Mouse (Mus musculus) spleen, postnatal 10 days (tissue): Measurements from ENCODE around the gene Gm11232.

Source experiments
- DNase-seq, 2 experiments: peaks; one replicate each; pipeline ENCODE4 v3.0.0; 2021 to 2022; ENCODE audit warnings: low spot score in 2 of 2

Gene Gm11232

DNA sequence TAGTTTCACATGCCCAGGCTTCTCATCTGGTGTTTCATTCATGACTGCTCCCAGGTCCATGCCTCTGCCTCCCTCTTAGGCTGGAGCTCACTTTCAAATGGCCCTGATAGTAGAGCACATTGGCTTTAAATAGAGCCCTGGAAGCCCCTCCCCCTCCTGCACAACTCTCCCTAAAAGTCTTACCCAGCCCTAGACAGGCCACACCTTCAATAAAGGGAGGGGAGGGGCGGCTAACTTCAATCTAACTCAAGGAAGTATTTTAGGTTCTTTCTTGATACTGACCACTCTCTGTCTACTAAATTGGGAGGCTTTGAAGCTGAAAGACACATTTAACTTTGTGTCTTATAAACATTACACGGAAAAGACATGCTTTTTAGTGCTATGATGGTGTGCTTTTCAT, at the start of gene Gm11232:
TSS of gene Gm11232 (minus strand) at position 101 of the 400 bp plus-strand sequence.
- DNase-seq = no peak

DNA sequence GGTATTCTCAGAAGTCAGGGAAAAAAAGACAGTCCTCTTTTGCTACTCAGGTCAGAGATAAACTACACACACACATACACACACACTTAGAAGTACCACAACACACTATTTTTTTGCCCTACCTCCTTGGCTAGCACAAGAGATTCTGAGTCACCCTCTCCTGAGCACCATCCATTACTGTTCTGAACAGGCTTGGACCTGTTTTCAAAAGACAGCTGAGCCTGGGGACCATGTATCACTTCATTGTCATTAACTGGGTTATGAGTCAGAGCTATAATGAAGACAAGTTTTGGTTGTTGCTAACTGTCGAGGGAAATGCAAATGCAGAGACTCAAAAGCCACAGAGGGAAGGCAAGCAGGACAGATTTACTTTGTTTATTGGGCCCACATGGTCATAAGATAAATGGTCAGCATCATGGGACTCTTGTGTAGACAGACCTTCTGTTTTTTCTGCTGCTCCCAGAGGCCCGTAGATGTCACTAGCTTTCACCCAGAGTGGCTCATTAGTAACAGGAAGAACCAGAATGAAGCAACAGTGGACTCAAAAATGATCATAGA, 48.3 kb upstream of the Gm11232 start:
- no peak for DNase-seq

- no peak for DNase-seq
These were observed 7.8 kb upstream of the Gm11232 start for GRCm38 (mm10) chr4:71765529-71765928.

DNA sequence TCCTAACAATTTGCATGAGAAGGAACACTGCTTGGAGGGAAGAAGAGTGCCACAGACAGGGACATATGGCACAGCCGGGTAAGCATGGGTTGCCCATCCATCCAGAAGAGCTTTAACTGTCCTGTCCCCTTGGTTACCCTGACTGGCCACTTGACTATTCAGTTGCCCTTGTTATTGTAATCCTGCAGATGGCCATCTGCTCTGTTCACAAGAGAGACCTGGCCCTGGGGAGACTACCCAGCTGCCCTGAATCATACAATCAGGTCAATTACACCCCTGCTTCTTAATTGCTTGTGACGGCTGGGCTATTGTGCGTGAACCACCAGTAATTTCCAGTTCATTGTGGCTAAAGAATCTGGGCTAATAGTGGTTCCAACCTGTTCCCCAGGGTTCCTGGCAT, 7.3 kb upstream of the Gm11232 start:
- DNase-seq = no peak

GRCm38 (mm10) chr4:71756441-71757221, 1.1 kb downstream of the Gm11232 start:
- no peak for DNase-seq

DNA sequence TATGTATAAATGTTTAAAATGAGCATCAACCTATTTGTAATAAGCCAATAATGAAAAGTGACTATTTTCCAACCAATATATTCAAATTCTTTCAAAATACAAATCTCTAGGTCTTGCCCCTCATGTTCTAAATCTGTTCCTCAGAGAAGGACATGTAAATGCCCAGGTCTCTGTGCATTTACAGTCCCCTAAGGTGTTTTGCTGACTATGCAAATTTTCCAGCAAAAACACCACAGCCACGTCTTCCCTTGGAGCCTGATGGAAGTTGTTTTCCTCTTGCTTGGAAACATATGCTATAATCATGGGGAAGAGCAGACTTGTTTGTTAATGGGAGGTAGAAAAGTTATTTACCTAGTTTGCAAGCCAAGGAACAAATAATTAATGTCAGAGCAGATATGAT, 12.0 kb downstream of the Gm11232 start:
- no peak for DNase-seq

GRCm38 (mm10) chr4:71736529-71736928, 21.2 kb downstream of the Gm11232 start:
- DNase-seq = no peak

- no peak for DNase-seq
These were observed 22.5 kb downstream of the Gm11232 start for GRCm38 (mm10) chr4:71735261-71735660.

GRCm38 (mm10) chr4:71729401-71729800, 28.4 kb downstream of the Gm11232 start:
- DNase-seq = no peak

GRCm38 (mm10) chr4:71727611-71728010, 30.2 kb downstream of the Gm11232 start:
- no peak for DNase-seq

- no peak for DNase-seq
These were observed 30.7 kb downstream of the Gm11232 start for GRCm38 (mm10) chr4:71727056-71727455.

DNA sequence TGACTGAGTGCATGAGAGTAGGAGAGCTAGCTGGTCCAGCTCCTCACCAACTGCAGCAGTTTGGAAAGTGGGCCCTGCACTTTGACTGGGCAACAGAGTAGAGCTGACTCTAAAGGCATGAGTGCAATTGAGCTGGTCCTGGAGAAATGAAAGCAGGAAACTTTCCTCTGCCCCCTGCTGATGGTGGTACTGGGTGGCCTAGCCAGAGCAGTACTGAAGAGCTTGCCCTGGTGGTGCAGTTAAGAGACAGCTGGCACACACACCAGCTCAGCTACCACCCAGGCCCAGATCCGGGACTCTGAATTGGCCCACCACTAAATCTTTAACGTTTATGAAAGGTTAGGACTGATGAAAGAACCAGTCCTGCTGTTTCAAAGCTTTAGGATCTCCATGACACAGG, 31.9 kb downstream of the Gm11232 start:
- no peak for DNase-seq
